Mouse (Mus musculus) spleen, adult 2 months (tissue): ENCODE data around the gene Phactr1.

ENCODE experiments used
- CTCF ChIP-seq: fragments of 200-500 bp; IDR thresholded peaks from 2 replicates; pipeline ENCODE4 v1.5.1; 2011; ENCODE audit warnings: mild to moderate bottlenecking, inconsistent platforms; ENCODE audit not compliant: insufficient read depth, insufficient read length, insufficient replicate concordance; ENCODE audit errors: extremely low read depth
- POLR2A ChIP-seq: fragments of 200-500 bp; IDR thresholded peaks from 2 replicates; pipeline ENCODE4 v1.6.1; 2011; ENCODE audit warnings: low read depth, low read length, inconsistent platforms

DNA sequence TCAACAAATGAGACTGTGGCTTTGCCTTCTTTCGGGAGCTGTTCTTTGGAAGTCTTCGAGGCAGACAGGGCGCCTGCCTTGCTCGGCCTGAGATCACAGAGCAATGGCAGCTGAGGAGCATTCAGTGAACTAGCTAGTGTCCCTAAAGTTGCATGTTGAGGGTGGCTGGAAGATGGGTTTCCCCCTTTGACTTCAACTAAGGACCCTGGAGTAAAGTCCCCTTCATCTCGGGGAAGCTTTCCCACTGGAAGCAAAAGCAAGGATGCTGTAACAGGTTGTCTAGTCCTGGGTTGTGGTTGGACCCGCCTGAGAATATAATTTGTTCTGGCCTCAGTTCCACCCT lies 235.4 kb downstream of the Phactr1 start:
- TF ChIP-seq CTCF, result no peak
- no peak for TF ChIP-seq POLR2A
